Mouse (Mus musculus) stomach, postnatal 0 days (tissue): ENCODE measurements around the gene Osbpl7.

Experiments used
- CTCF ChIP-seq: IDR thresholded peaks from 2 replicates; pipeline ENCODE4 v1.5.1; 2016; ENCODE audit warnings: antibody characterized with exemption, low read depth, mild to moderate bottlenecking, moderate library complexity
- EP300 ChIP-seq: optimal IDR thresholded peaks from 2 replicates; pipeline ENCODE3; 2016; ENCODE audit warnings: antibody characterized with exemption

GRCm38 (mm10) chr11:97065538-97066295, 15.3 kb downstream of the Osbpl7 start:
- no peak for TF ChIP-seq CTCF
- no peak for TF ChIP-seq EP300
